Mouse (Mus musculus) lung, embryonic 15.5 days (tissue): ENCODE results near the gene Sh3bgrl3. TPM values are rescaled to one million over a fixed set of nuclear protein-coding genes. Genes with fewer than 3 reads are reported as not detected.

Experiments used
- ATAC-seq: fragments of 200-750 bp; cut with Nextera tagmentation; 2 replicates; pipeline ENCODE4 v1.8.0; 2017; ENCODE audit warnings: moderate number of reproducible peaks, borderline replicate concordance; ENCODE audit not compliant: low FRiP score, low TSS enrichment; ENCODE audit errors: extremely low read depth
- H3K27ac ChIP-seq: fragments of 300-500 bp; sonication (generic); 2 replicates; pipeline ENCODE4 v1.5.1; 2015; ENCODE audit warnings: moderate library complexity, mild to moderate bottlenecking, inconsistent platforms
- H3K27me3 ChIP-seq: fragments of 300-500 bp; sonication (generic); 2 replicates; pipeline ENCODE4 v1.6.1; 2015; ENCODE audit warnings: inconsistent platforms
- H3K36me3 ChIP-seq: fragments of 300-500 bp; sonication (generic); 2 replicates; pipeline ENCODE4 v1.6.1; 2015; ENCODE audit warnings: inconsistent platforms
- H3K4me1 ChIP-seq: fragments of 300-500 bp; sonication (generic); 2 replicates; pipeline ENCODE4 v1.6.1; 2015; ENCODE audit warnings: inconsistent platforms
- H3K4me2 ChIP-seq: fragments of 300-500 bp; sonication (generic); 2 replicates; pipeline ENCODE4 v1.6.1; 2015; ENCODE audit warnings: inconsistent platforms, mild to moderate bottlenecking, moderate library complexity
- H3K4me3 ChIP-seq: fragments of 300-500 bp; sonication (generic); 2 replicates; pipeline ENCODE4 v1.5.1; 2015; ENCODE audit warnings: mild to moderate bottlenecking, inconsistent platforms
- H3K9ac ChIP-seq: fragments of 300-500 bp; sonication (generic); 2 replicates; pipeline ENCODE4 v1.6.1; 2015; ENCODE audit warnings: inconsistent platforms
- H3K9me3 ChIP-seq: fragments of 300-500 bp; sonication (generic); 2 replicates; pipeline ENCODE4 v1.6.1; 2016; ENCODE audit warnings: inconsistent platforms
- WGBS: fragments of 180-500 bp; shearing (Covaris S2); methylation state at CpG from one replicate; pipeline ENCODE4 v1.1.7; 2015; 5-methylcytosine and 5-hydroxymethylcytosine counted together
- polyA plus RNA-seq: library from polyadenylated mRNA; unstranded; fragments of >200 nt; fragmentation: Nextera tagmentation; extraction: Ambion mirVana; gene quantifications from 2 replicates; pipeline ENCODE4 v1.2.1, GENCODE M21; 2015

Sh3bgrl3 gene
- polyA plus RNA-seq, 1 experiment from 2014 or later: 406 TPM

DNA sequence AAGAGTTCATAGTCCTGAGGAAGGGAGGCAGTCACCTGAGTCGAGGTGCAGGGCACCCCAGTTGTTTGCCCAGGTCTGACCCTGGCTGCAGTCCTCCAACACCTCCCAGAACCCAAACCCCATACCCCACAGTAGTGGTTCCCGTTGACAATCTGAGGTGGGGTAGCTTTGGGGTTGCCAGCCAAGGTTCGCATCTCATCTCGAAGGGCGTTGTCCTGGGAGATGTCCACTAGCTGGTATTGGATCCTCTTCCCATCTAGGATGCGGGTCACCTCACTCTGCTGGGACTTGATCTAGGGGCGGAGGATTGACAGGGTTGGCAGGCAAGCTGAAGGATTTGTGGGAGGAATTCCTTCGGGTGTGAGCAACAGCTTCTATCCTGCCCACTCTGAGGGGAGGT, 796 bp downstream of the Sh3bgrl3 start:
- no peaks in the 10 kb centered on the region for H3K36me3 ChIP-seq
- no peaks in the 10 kb centered on the region for H3K27me3 ChIP-seq
- peak overlapping the region; percentile 69 for H3K4me3 ChIP-seq
- peak overlapping the region; percentile 85 for H3K4me2 ChIP-seq
- H3K9me3 ChIP-seq: no peaks in the 10 kb centered on the region
- H3K9ac ChIP-seq: peak overlapping the region; percentile 70
- H3K4me1 ChIP-seq: peaks cover 30% of the 10 kb centered on the region
- ATAC-seq: no peak
- no peak overlapping the region for H3K27ac ChIP-seq
- WGBS: 40% methylated on average over 8 of the region's 8 CpGs

DNA sequence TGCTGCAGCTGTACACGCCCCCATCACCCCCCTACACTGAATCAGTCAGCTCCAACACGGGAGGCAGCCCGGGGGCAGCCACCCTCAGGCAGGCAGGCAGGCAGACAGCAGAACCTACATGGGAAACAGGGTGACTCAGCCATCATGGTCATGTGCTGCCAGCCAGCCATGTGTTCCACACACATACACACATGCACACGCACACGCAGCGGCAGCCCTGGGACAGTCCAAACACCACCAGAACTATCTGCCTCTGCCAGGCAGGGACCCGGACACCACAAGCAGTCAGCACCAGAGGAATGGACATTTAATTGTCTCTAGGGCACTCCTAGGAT, 1.5 kb downstream of the Sh3bgrl3 start:
- Histone ChIP-seq H3K27ac (no peak overlapping the region), H3K36me3 (no peaks in the 10 kb centered on the region), H3K4me1 (peaks cover 30% of the 10 kb centered on the region), H3K4me2 (peak overlapping the region; percentile 85; the same call in 1 of the 2 replicates), H3K4me3 (no peak overlapping the region), H3K9ac (no peak overlapping the region), H3K27me3 (no peaks in the 10 kb centered on the region), H3K9me3 (no peaks in the 10 kb centered on the region)
- ATAC-seq: no peak
- WGBS: 79% methylated on average over 7 of the region's 7 CpGs

DNA sequence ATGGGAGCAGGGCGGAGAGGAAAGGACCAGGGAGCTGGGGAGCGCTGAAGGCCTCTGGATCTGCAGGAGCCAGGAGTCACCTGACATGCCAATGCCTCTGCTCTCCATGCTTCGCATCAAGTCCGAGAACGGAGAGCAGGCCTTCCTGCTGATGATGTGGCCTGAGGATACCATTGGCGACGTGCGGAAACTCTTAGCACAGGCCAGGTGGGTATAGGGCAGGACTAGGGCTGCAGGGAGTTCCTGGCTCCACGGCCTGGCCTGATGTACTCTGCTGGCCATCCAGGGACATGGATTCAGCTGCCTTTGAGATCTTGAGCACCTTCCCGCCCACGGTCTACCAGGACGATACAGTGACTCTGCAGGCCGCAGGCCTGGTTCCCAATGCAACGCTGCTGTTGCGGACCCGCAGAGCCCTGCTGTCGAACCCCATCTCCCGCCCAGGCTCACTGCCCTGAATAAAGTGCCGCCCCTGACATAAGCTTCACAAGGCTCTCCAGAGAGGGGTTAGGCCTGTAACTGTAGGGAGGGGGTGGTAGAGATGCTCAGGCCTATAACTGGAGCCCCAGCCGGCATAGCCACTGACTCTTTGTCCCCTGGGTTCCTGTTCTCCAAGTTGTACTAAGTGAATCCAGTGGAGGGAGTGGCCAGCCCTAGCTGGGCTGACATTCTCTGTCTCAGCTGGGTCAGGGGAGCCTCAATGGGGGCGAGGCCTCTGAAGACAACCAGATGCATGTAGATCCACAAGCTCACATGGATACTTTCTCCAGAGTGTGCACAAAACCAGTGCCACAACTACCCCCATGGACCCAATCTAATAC, 2.1 kb downstream of the Sh3bgrl3 start:
- WGBS: 86% methylated on average over 21 of the region's 21 CpGs
- H3K36me3 ChIP-seq: no peaks in the 10 kb centered on the region
- H3K4me3 ChIP-seq: no peak overlapping the region
- H3K27ac ChIP-seq: no peak overlapping the region
- H3K27me3 ChIP-seq: no peaks in the 10 kb centered on the region
- H3K4me2 ChIP-seq: no peak overlapping the region
- H3K9ac ChIP-seq: no peak overlapping the region
- H3K9me3 ChIP-seq: no peaks in the 10 kb centered on the region
- H3K4me1 ChIP-seq: peaks cover 30% of the 10 kb centered on the region
- ATAC-seq: no peak

DNA sequence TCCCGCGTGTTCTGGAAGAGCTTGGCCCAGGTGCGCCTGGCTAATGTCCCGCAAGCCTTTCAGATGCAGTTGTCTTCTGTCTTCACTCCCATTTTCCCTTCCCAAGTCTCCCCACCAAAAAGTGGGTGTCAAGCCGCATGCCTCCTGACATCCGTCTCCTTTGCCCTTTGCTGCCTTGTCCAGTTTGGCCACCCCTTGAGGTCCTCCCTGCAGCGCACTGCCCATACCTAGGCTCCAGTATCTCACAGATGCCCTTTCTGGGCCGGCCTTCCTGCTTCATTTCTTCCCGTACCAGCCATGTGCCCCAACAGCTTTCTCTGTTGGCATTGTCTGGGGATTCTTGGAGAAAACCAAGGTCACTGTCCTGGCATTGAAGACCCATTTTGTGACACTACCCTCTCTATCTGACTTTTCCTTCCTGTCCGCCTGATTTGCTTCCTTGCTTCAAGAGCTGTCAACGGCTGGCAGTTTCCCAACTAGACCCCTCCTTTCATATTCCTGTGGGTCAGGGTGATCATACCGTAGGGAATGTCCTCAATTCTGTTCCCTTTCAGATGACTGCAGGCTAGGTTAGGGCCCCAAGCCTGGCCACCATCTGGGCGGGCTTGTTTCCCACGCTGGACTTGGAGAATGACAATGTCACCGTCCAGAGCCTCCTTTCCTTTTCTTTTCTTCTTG, 3.1 kb downstream of the Sh3bgrl3 start:
- Histone ChIP-seq H3K4me2 (no peak overlapping the region), H3K27ac (no peak overlapping the region), H3K4me1 (peaks cover 30% of the 10 kb centered on the region), H3K4me3 (no peak overlapping the region), H3K9ac (no peak overlapping the region), H3K9me3 (no peaks in the 10 kb centered on the region), H3K36me3 (no peaks in the 10 kb centered on the region), H3K27me3 (no peaks in the 10 kb centered on the region)
- no peak for ATAC-seq
- 82% methylated on average over 15 of the region's 15 CpGs for WGBS

DNA sequence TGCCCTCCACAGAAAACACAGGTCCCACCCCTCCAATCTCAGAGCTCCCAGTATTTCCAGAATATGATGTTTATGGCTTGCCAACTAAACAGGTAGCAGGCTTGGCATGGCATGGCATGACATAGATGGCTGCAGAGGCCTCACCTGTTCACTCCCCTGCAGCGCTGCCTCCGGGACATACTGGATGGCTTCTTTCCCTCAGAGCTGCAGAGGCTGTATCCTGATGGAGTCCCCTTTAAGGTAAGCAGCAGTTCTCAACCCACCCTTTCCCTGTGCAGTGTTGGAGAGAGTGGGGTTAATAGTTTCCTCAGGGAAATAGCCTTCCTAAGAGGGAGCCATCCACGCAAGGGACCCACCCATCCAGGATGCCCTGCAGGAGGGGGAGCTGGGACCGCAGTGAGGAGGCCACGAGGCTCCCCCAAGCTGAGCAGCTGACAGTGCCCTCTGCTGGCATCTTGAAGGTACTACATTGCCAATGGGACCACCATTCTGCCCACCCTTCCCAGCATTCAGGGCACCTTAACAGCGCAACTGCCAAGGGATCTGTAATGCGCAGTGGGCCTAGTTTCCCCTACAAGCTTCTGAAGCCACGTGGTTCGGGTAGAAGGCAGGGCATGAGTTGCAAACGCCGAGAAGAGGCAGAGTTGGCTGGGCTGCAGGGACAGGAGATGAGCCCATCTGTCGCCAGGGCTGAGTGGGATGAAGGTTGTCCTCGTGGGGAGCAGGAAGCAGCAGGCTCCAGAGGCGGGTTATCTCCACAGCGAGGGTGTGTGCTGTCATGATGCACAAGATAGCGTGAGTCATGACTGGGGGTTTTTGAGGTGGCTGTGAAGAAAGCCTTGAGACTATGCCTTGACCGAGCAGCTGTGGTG, 4.7 kb downstream of the Sh3bgrl3 start:
- no peak overlapping the region for H3K9ac ChIP-seq
- H3K9me3 ChIP-seq: no peaks in the 10 kb centered on the region
- no peaks in the 10 kb centered on the region for H3K36me3 ChIP-seq
- no peaks in the 10 kb centered on the region for H3K27me3 ChIP-seq
- H3K4me1 ChIP-seq: peaks cover 18% of the 10 kb centered on the region
- 23% methylated on average over 17 of the region's 17 CpGs for WGBS
- no peak overlapping the region for H3K4me2 ChIP-seq
- H3K4me3 ChIP-seq: no peak overlapping the region
- H3K27ac ChIP-seq: no peak overlapping the region
- ATAC-seq: no peak

DNA sequence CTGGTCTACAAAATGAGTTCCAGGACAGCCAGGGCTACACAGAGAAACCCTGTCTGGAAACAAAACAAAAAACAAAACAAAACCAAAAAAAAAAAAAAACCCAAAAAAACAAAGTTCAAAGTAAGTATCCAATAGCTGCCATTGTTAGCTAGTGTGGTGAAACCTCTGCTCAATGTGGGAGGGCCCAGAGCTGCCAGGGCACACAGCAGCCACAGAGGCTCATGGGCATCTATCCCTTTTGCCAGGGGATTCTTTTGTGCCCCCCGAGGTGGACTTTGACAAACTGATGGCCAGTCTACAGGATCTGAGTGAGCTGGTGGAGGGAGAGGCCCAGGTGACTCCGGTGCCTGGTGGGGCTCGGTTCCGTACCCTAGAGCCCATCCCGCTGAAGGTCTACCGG, 5.4 kb downstream of the Sh3bgrl3 start:
- WGBS: 91% methylated on average over 6 of the region's 6 CpGs

DNA sequence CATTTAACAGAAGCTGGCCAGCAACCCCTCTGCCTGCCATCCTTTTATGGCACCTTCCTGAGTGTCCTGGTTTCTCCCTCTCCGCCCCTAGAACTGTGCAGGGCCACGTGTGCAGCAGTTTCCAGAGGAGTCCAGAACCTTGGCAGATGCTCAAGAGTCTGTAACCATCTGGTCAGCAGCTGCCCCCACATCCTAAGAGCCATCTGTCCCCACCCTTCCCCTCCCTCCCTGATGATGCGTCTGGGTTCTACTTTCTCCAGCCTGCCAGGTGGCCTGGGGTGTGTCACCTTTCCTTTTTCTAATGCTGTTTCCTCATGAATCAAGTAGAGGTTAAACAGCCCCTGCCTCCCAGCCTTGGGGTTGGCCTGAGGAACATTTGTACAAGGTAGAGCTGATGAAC, 6.3 kb downstream of the Sh3bgrl3 start:
- Histone ChIP-seq H3K27ac (no peak overlapping the region), H3K4me3 (no peak overlapping the region), H3K36me3 (no peaks in the 10 kb centered on the region), H3K4me2 (no peak overlapping the region), H3K4me1 (peaks cover 14% of the 10 kb centered on the region), H3K9me3 (no peaks in the 10 kb centered on the region), H3K9ac (no peak overlapping the region), H3K27me3 (no peaks in the 10 kb centered on the region)
- 27% methylated on average over 3 of the region's 3 CpGs for WGBS
- no peak for ATAC-seq

More for the DNA sequence above, 5.4 kb downstream of the Sh3bgrl3 start:
- no peaks in the 10 kb centered on the region for H3K27me3 ChIP-seq
- no peaks in the 10 kb centered on the region for H3K9me3 ChIP-seq
- H3K36me3 ChIP-seq: no peaks in the 10 kb centered on the region
- H3K4me1 ChIP-seq: peaks cover 22% of the 10 kb centered on the region
- H3K4me3 ChIP-seq: no peak overlapping the region
- ATAC-seq: no peak
- no peak overlapping the region for H3K9ac ChIP-seq
- no peak overlapping the region for H3K4me2 ChIP-seq
- H3K27ac ChIP-seq: no peak overlapping the region

DNA sequence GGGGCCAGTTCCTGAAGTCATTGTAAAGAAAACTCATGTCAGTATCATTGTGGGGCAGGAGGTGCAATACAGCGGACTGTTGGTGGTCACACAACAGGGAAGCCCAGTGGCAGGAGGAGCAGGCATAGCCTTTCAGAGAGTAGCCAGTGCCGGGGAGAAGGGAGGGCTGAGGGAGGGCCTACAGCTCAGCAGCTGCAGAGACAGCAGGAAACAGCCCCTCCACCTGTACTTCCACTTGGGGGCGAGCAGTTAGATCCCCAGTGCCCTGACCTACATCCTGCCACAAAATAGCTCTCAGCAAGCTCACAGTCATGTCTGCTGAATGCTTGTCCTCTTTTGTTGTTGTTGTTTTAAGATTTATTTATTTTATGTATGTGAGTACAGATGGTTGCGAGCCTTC, 7.0 kb downstream of the Sh3bgrl3 start:
- no peak overlapping the region for H3K4me2 ChIP-seq

DNA sequence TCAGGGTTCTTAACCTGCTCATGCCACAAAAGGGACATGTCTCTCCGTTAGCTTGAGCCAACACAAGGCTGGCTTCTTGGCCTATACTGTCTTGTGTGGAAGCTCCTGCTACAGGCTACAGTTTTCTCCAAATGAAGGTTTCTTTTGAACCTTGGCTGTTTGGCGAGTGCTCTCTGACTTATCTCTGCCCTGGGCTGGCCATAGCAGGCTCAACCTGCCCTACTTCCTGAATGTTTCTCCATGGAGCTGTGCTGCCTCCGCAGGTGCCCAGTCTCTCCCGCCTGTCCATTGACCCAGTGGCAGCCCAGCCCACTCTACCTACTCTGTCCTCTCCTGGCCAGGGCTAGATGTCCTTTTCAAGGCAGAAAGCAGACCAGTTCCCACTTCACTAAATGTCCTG, 7.7 kb downstream of the Sh3bgrl3 start:
- no peak for ATAC-seq
- peaks cover 11% of the 10 kb centered on the region; the same call in 1 of the 2 replicates for H3K4me1 ChIP-seq
- H3K4me2 ChIP-seq: no peak overlapping the region
- no peaks in the 10 kb centered on the region for H3K27me3 ChIP-seq
- 68% methylated on average over 4 of the region's 4 CpGs for WGBS
- no peak overlapping the region for H3K4me3 ChIP-seq
- no peaks in the 10 kb centered on the region for H3K36me3 ChIP-seq
- H3K27ac ChIP-seq: no peak overlapping the region
- no peak overlapping the region for H3K9ac ChIP-seq
- H3K9me3 ChIP-seq: no peaks in the 10 kb centered on the region

More for the DNA sequence above, 7.0 kb downstream of the Sh3bgrl3 start:
- no peak for ATAC-seq
- Histone ChIP-seq H3K9me3 (no peaks in the 10 kb centered on the region), H3K27me3 (no peaks in the 10 kb centered on the region), H3K4me3 (no peak overlapping the region), H3K36me3 (no peaks in the 10 kb centered on the region), H3K27ac (no peak overlapping the region), H3K9ac (no peak overlapping the region), H3K4me1 (peaks cover 9% of the 10 kb centered on the region; the same call in 1 of the 2 replicates)
- 42% methylated on average over 4 of the region's 4 CpGs for WGBS

DNA sequence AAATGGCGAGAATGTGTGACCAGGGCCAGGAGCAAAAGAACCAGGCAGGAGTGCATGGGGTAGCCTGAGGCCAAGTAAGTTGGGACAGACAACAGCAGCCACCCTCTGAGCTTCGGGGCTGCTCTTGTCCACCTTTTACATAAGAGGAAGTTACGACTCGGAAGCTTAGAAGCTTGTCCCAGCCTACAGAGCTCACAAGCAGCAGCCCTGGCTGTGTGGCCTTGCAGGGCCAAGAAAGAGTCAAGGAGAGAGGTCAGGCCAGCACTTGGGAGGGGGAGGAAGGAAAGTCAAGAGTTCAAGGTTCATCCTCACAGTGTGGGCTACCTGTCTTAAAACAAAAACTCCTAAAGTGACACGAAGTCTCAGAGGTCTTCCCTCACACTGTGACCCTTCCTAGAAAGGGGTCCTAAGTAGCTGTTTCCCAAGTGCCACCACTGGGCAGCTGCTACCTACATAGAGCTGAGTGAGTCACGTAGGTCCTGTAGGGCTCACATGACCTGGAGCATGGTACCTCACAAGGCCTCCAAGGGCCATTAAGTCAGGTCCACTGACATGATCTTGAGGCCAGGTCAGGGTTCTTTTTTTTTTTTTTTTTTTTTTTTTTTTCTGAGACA, 8.3 kb downstream of the Sh3bgrl3 start:
- ATAC-seq: no peak

DNA sequence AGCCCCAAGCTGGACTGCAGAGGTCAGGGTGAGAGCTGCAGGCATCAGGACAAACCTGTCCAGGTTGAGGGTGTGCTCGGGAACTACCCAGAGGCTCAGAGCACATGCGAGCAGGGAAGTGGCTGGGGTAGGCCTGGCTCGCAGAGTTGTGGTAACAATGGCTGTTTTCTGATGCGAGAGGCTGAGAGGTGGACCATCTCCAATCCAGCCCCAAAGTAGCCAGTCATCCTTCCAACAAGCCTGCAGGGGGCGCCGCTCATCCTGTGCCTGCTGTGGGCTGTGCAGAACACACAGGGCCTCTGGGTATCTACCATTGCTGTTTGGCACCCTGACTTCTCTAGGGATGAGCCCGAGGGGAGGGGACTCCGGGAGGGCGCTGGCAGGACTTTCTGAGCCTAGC, 8.9 kb downstream of the Sh3bgrl3 start:
- no peak for ATAC-seq
- H3K9ac ChIP-seq: no peak overlapping the region
- no peaks in the 10 kb centered on the region for H3K36me3 ChIP-seq
- H3K4me2 ChIP-seq: no peak overlapping the region
- H3K9me3 ChIP-seq: no peaks in the 10 kb centered on the region
- WGBS: 63% methylated on average over 9 of the region's 9 CpGs
- no peak overlapping the region for H3K4me3 ChIP-seq
- H3K27me3 ChIP-seq: no peaks in the 10 kb centered on the region
- H3K4me1 ChIP-seq: peaks cover 17% of the 10 kb centered on the region; the same call in 1 of the 2 replicates
- no peak overlapping the region for H3K27ac ChIP-seq

More for the DNA sequence above, 8.3 kb downstream of the Sh3bgrl3 start:
- no peaks in the 10 kb centered on the region for H3K36me3 ChIP-seq
- H3K4me1 ChIP-seq: peaks cover 17% of the 10 kb centered on the region; the same call in 1 of the 2 replicates
- no peak overlapping the region for H3K4me3 ChIP-seq
- H3K27me3 ChIP-seq: no peaks in the 10 kb centered on the region
- H3K9me3 ChIP-seq: no peaks in the 10 kb centered on the region
- no peak overlapping the region for H3K27ac ChIP-seq
- 70% methylated on average over 6 of the region's 6 CpGs for WGBS
- H3K4me2 ChIP-seq: no peak overlapping the region
- no peak overlapping the region for H3K9ac ChIP-seq
